Mouse (Mus musculus) mature B cell (primary cell): ENCODE data around the gene Thbd.

Source experiments
- in situ Hi-C: fragments of 300-500 bp; cut with MboI; formaldehyde crosslinking; loops from 2 replicates; pipeline ENCODE4 v1.14.3; 2019

Thbd gene

GRCm38 (mm10) chr2:148407870-148408760 lies at the start of gene Thbd:
Thbd (minus strand) TSS chr2:148408188.
- in situ Hi-C loops: loop anchor here (10.0 kb wide), 1 partner anchor 167 kb away; no protein-coding TSS in a partner anchor

- in situ Hi-C loops: no loop called here
Measured at GRCm38 (mm10) chr2:148455341-148455740, 47.4 kb upstream of the Thbd start.

GRCm38 (mm10) chr2:148454014-148454542 lies 46.1 kb upstream of the Thbd start:
- in situ Hi-C loops: no loop called here

GRCm38 (mm10) chr2:148453061-148453460 lies 45.1 kb upstream of the Thbd start:
- in situ Hi-C loops: no loop called here

GRCm38 (mm10) chr2:148451498-148451897 lies 43.5 kb upstream of the Thbd start:
- in situ Hi-C loops: no loop called here

GRCm38 (mm10) chr2:148450616-148451015 lies 42.6 kb upstream of the Thbd start:
- in situ Hi-C loops: no loop called here

- in situ Hi-C loops: no loop called here
Measured at GRCm38 (mm10) chr2:148449659-148450058, 41.7 kb upstream of the Thbd start.

- in situ Hi-C loops: no loop called here
Measured at GRCm38 (mm10) chr2:148446446-148446845, 38.5 kb upstream of the Thbd start.

GRCm38 (mm10) chr2:148445616-148446015 lies 37.6 kb upstream of the Thbd start:
- in situ Hi-C loops: no loop called here

- in situ Hi-C loops: no loop called here
Measured at GRCm38 (mm10) chr2:148444472-148444871, 36.5 kb upstream of the Thbd start.

GRCm38 (mm10) chr2:148443249-148443958 lies 35.4 kb upstream of the Thbd start, which contains the start of gene Cd93:
Cd93 (minus strand) TSS chr2:148443563.
- in situ Hi-C loops: no loop called here

- in situ Hi-C loops: no loop called here
Measured at GRCm38 (mm10) chr2:148442710-148443109, 34.7 kb upstream of the Thbd start.

GRCm38 (mm10) chr2:148442172-148442571 lies 34.2 kb upstream of the Thbd start:
- in situ Hi-C loops: no loop called here

GRCm38 (mm10) chr2:148441421-148441820 lies 33.4 kb upstream of the Thbd start:
- in situ Hi-C loops: no loop called here

- in situ Hi-C loops: loop anchor here (5.0 kb wide), 1 partner anchor 48 kb away; no protein-coding TSS in a partner anchor
Measured at GRCm38 (mm10) chr2:148439691-148440276, 31.8 kb upstream of the Thbd start.

- in situ Hi-C loops: loop anchor here (5.0 kb wide), 1 partner anchor 51 kb away; no protein-coding TSS in a partner anchor
Measured at GRCm38 (mm10) chr2:148436285-148436684, 28.3 kb upstream of the Thbd start.

- in situ Hi-C loops: no loop called here
Measured at GRCm38 (mm10) chr2:148432346-148432745, 24.4 kb upstream of the Thbd start.

GRCm38 (mm10) chr2:148430941-148431340 lies 23.0 kb upstream of the Thbd start:
- in situ Hi-C loops: no loop called here

- in situ Hi-C loops: no loop called here
Measured at GRCm38 (mm10) chr2:148429001-148429505, 21.1 kb upstream of the Thbd start.

- in situ Hi-C loops: no loop called here
Measured at GRCm38 (mm10) chr2:148428523-148428922, 20.5 kb upstream of the Thbd start.

- in situ Hi-C loops: no loop called here
Measured at GRCm38 (mm10) chr2:148427553-148427952, 19.6 kb upstream of the Thbd start.
